Mouse (Mus musculus) liver, embryonic 16.5 days (tissue): ENCODE data around the gene Vps29. TPM values are rescaled to one million over a fixed set of nuclear protein-coding genes. Genes with fewer than 3 reads are reported as not detected.
"Not testable (repeated sequence)": the region's sequence is repeated elsewhere in the genome, so short reads cannot be mapped to it uniquely, and the experiment has no call there.

Experiments
- ATAC-seq: fragments of 200-750 bp; cut with Nextera tagmentation; 2 replicates; pipeline ENCODE4 v1.8.0; 2017; ENCODE audit warnings: low read depth, mild to moderate bottlenecking, moderate number of reproducible peaks, moderate library complexity
- H3K27ac ChIP-seq: fragments of 300-500 bp; sonication (generic); 2 replicates; pipeline ENCODE4 v1.5.1; 2014; ENCODE audit warnings: mild to moderate bottlenecking, low read length
- H3K27me3 ChIP-seq: fragments of 300-500 bp; sonication (generic); 2 replicates; pipeline ENCODE4 v1.6.1; 2014; ENCODE audit warnings: low read depth, low read length, mixed read lengths; ENCODE audit not compliant: control insufficient read depth, insufficient read depth
- H3K36me3 ChIP-seq: fragments of 300-500 bp; sonication (generic); 2 replicates; pipeline ENCODE4 v1.6.1; 2014; ENCODE audit warnings: mild to moderate bottlenecking; ENCODE audit not compliant: control insufficient read depth, insufficient read depth
- H3K4me1 ChIP-seq: fragments of 300-500 bp; sonication (generic); 2 replicates; pipeline ENCODE4 v1.6.1; 2014; ENCODE audit warnings: low read depth, low read length, mixed read lengths; ENCODE audit not compliant: control insufficient read depth
- H3K4me2 ChIP-seq: fragments of 300-500 bp; sonication (generic); 2 replicates; pipeline ENCODE4 v1.6.1; 2014; ENCODE audit warnings: low read depth, low read length, mixed read lengths
- H3K4me3 ChIP-seq: fragments of 300-500 bp; sonication (generic); 2 replicates; pipeline ENCODE4 v1.5.1; 2014; ENCODE audit warnings: low read depth, mild to moderate bottlenecking, low read length
- H3K9ac ChIP-seq: fragments of 300-500 bp; sonication (generic); 2 replicates; pipeline ENCODE4 v1.6.1; 2014; ENCODE audit warnings: low read depth, low read length
- H3K9me3 ChIP-seq: fragments of 300-500 bp; sonication (generic); replicated peaks from 2 replicates; pipeline ENCODE4 v1.6.1; 2016; ENCODE audit warnings: low read length; ENCODE audit not compliant: control insufficient read depth
- WGBS: fragments of 180-500 bp; shearing (Covaris S2); extraction: QIAGEN DNeasy Blood & Tissue Kit; methylation state at CpG from one replicate; pipeline ENCODE4 v1.1.7; 2014; ENCODE audit not compliant: insufficient replicate concordance; 5-methylcytosine and 5-hydroxymethylcytosine counted together
- polyA plus RNA-seq: library from polyadenylated mRNA; unstranded; fragments of >200 nt; fragmentation: Nextera tagmentation; extraction: Ambion mirVana; gene quantifications from 2 replicates; pipeline ENCODE4 v1.2.1, GENCODE M21; 2015

Vps29 gene
- polyA plus RNA-seq, 1 experiment from 2014 or later, result 95.1 TPM

DNA sequence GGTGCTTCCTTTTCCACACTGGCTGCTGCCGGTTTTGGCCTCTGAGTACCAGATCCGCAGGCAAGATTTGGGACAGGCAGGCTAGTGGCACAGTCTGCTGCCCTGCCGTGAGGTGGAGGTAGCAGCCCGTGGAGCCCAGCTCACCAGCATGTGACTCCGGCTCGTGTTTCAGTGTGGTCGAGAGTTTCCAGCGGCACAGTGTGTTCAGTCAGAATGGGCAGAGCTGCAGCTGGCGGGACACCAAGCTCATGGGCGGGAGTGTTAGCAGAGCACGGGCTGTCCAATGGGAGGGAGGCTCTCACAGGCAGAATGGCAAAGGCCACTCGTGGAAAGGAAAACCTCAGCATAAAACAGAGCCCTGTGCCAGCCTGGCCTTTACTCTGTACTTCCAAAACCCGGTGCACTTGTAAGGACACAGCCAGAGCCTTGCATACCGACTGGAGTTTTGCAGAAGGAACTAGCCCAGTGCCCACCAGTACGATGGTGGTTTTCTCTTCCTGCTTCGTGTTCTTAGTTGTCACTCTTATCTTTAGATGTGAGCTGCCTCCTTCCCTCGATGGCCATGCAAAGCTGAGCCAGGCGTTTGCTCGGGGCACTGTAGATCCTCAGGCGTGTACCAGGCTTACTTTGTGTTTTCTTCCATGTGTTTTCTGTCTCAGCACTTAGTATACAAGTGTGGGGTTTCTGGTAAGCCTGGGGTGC is 39.1 kb upstream of the Vps29 start:
- H3K4me1 ChIP-seq, result peaks cover 14% of the 10 kb centered on the region
- H3K9ac ChIP-seq, result peak overlapping the region; percentile 12; the same call in 1 of the 2 replicates
- H3K4me2 ChIP-seq, result peak overlapping the region; percentile 33
- H3K9me3 ChIP-seq, result no peaks in the 10 kb centered on the region
- peak overlapping the region; percentile 21; the same call in 1 of the 2 replicates for H3K4me3 ChIP-seq
- H3K27me3 ChIP-seq, result no peaks in the 10 kb centered on the region
- peaks cover 5% of the 10 kb centered on the region for H3K36me3 ChIP-seq
- H3K27ac ChIP-seq, result peak overlapping the region; percentile 5; the same call in 1 of the 2 replicates
- WGBS, result 17% methylated on average over 20 of the region's 20 CpGs
- ATAC-seq, result peak; percentile 70

DNA sequence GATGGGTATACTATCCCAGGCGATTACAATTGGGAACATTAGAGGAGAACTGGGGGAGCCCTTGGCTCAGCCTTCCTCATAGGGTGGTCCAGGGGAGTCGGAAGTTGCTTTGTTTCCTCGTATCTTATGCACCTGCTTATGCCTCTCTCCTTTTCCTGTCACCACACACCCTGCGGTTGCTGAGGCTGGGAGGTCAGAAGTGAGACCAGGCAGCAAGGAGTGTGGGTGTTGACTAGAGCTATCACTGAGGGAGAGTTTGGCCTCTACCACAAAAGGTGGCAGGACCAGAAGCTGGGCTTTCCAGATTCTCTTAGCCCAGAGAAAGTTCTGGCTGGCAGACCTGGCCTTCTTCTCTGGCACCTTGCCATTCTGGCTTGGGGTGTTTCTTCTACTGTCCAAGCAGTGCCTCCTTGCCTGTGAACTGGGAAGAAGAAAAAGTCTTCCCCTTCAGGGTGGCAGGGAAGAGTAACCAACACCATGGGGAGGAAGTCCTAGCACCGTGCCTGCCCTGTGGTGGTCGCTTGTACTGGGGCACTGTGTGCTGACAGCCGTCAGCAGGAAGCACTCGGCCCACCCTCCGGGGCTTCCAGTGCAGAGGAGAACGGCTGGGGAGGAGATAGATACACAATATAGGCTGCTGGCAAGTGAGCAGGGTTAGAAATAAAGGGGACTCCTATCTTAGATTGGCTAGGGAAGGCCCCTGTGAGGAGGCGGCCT is 36.7 kb upstream of the Vps29 start:
- H3K36me3 ChIP-seq, result peaks cover 12% of the 10 kb centered on the region
- WGBS, result 43% methylated on average over 11 of the region's 11 CpGs
- no peak overlapping the region for H3K9ac ChIP-seq

DNA sequence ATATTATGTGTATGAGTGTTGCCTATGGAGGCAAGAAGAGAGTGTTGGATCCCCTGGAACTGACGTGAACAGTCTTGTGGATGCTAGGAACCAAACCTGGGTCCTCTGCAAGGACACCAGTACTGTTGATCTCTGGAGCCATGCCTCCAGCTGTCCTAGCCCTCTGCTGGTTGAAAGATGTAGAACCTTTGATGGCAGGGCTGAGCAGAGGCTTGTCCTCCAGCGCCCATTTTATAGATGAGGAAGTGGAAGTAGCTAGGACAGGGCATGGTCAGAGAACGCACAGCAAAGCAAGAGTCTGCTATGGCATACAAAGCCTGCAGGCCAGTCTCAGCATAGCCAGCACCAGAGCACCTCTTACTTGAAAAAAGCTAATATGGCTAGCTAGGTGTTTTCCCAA is 36.1 kb upstream of the Vps29 start:
- Histone ChIP-seq H3K9ac (no peak overlapping the region), H3K27me3 (no peaks in the 10 kb centered on the region), H3K36me3 (peaks cover 9% of the 10 kb centered on the region), H3K4me3 (no peak overlapping the region), H3K27ac (no peak overlapping the region), H3K4me2 (no peak overlapping the region), H3K4me1 (peaks cover 14% of the 10 kb centered on the region), H3K9me3 (no peaks in the 10 kb centered on the region)
- WGBS, result 51% methylated on average over 3 of the region's 3 CpGs
- no peak for ATAC-seq

More for the DNA sequence above, 36.7 kb upstream of the Vps29 start:
- H3K4me1 ChIP-seq, result peaks cover 14% of the 10 kb centered on the region
- no peak overlapping the region for H3K27ac ChIP-seq
- no peaks in the 10 kb centered on the region for H3K9me3 ChIP-seq
- no peaks in the 10 kb centered on the region for H3K27me3 ChIP-seq
- no peak overlapping the region for H3K4me3 ChIP-seq
- H3K4me2 ChIP-seq, result no peak overlapping the region
- ATAC-seq, result no peak

DNA sequence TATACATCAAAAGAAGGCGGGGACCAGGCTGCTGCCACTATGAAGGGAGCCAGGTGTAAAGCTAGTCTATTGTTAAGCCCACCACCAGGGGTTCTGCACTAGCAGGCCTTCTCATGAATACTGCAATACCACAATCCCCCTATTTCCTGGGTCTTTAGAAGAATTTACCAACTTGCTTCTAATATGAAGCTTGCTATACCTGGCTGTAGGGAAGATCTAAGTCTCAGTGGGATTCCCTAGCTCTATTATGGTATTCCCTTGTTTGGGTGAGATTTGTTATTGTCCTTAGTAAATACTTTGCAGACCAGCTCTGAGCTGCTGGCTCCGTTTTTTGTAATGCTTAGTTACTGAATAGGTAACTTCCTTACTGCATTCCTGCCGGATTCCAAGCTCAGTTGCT is 35.2 kb upstream of the Vps29 start:
- H3K36me3 ChIP-seq, H3K9me3 ChIP-seq, H3K27me3 ChIP-seq, H3K9ac ChIP-seq, H3K4me3 ChIP-seq, H3K27ac ChIP-seq, H3K4me2 ChIP-seq, ATAC-seq: not testable (repeated sequence)
- 81% methylated on average over 3 of the region's 3 CpGs for WGBS
- peaks cover 14% of the 10 kb centered on the region for H3K4me1 ChIP-seq

DNA sequence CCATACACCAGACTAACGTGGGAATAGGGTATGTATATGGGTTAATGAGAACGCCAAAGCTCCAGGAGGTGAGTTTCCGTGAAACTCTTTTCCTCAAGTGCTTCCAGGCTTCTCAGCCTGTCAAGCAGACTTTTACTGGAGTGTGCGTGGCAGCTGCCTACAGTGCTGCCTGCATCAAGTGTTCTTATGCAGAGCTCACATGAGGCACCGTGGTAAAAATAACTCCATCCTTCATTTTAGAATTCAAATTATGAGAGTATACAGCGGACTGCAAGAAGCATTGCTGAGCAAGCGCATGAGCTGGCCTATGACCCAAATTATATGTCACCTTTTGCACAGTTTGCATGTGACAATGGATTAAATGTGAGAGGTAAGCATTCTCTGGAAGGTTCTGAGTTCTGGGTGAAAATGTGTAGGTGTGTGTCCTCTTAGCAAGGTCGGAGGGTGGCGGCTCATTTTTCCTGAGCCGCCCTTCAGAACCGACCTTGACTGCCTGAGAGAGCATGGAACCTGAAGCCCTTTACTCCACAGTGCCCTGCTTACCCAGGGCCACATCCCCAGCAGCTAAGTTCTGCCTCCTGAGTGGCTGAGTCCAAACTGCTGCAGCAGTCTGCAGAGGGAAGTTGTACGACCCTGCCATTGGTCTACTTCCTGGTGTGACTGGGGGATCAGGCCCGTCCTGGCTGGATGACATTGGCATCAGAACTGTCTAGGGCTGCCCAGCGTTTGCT is 34.5 kb upstream of the Vps29 start:
- no peak overlapping the region for H3K4me2 ChIP-seq
- no peak overlapping the region for H3K27ac ChIP-seq
- H3K36me3 ChIP-seq, result peaks cover 9% of the 10 kb centered on the region
- no peak overlapping the region for H3K4me3 ChIP-seq
- 76% methylated on average over 14 of the region's 14 CpGs for WGBS
- ATAC-seq, result no peak
- H3K27me3 ChIP-seq, result no peaks in the 10 kb centered on the region
- H3K9ac ChIP-seq, result no peak overlapping the region
- peaks cover 12% of the 10 kb centered on the region for H3K4me1 ChIP-seq
- H3K9me3 ChIP-seq, result no peaks in the 10 kb centered on the region

DNA sequence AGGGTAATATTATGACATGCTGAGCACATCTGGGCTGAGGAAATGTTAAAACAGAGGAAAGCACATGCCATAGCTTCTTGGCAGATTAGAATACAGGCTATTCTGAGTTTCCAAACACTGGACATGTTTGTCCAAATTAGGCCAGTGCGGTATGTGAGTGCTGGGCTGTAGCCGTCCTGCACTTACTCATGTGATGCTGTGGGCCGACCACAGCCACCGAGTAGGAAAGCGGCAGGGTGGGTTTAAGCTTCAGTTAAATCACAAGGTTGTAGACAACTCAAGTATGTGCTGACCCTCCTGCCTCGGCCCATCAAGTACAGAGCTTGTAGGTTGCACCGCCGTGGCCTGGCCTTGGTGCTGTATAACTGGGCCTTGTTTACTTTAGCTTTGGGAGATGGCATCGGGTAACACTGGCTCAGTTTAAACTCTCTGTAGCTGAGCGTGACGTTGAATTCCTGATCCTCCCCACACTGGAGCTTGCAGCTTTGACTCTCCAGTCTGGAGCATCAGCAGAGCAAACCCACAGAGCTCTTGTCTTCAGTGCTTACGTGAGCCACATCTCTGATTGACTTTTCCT is 33.9 kb upstream of the Vps29 start:
- Histone ChIP-seq H3K4me3 (no peak overlapping the region), H3K27ac (no peak overlapping the region), H3K9ac (no peak overlapping the region), H3K4me2 (no peak overlapping the region), H3K36me3 (peaks cover 12% of the 10 kb centered on the region), H3K9me3 (no peaks in the 10 kb centered on the region), H3K27me3 (no peaks in the 10 kb centered on the region), H3K4me1 (peaks cover 6% of the 10 kb centered on the region)
- WGBS, result 69% methylated on average over 12 of the region's 12 CpGs
- no peak for ATAC-seq

DNA sequence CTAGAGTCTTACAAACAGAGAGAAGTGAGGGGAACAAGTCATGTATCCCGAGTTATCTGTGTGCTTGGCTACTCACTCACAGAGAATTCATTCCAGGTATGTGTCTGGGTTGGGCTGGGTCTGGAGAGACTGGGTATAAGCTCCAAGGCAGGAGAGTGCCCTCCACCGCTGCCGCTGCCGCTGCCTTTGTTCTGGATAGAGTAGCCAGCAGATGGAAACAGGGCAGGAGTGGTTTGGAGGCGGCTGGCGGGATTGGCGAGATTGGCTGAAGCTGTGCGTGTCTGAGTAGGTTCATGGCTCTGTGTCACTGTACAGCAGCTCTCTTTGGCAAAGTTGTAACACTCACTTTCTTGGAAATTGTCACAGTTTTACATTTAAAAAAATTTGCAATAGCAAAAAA is 30.6 kb upstream of the Vps29 start:
- Histone ChIP-seq H3K27me3 (no peaks in the 10 kb centered on the region), H3K36me3 (peaks cover 14% of the 10 kb centered on the region), H3K4me1 (no peaks in the 10 kb centered on the region), H3K9ac (no peak overlapping the region), H3K27ac (no peak overlapping the region), H3K4me3 (no peak overlapping the region), H3K4me2 (no peak overlapping the region), H3K9me3 (no peaks in the 10 kb centered on the region)
- no peak for ATAC-seq
- WGBS, result 86% methylated on average over 8 of the region's 8 CpGs

DNA sequence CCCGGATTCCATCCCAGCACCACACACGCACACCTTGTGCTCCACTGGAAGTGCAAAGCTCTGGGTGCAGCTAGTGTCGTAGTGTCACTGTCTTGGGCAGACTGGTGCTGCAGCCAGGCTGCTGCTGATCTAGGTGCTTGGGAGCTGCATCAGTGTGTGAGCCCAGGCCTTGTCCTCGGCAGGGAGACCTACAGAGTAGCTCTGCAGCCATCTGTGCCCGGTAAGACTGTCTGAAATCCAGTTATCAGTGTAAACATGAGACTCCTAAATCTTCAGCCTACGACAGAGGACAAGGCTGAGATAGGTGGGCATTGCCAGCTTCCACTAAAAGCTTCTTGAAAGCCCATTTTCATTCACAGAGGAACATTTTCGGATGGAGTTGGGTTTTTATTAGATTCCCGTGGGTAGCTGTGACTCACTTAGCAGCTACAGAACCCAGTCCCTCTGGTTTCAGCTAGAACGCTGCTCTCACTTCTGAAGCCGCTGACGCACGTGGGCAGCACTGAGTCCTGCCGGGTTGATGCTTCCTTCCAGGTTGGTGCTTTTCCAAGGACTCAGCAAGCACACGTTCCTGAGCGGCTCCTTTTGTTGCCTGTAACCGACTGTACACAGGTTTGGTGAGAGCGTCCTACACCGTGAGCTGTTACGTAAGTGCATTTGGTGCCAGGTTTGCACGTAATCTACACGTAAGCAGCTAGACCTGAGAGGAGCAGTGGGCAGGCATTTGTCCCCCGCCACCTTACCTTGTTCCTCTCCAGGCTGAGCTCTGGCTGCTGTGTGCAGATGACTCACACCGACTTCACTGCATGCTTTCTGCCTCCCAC is 29.3 kb upstream of the Vps29 start:
- no peaks in the 10 kb centered on the region for H3K4me1 ChIP-seq
- ATAC-seq, result no peak
- H3K9ac ChIP-seq, result no peak overlapping the region
- peaks cover 14% of the 10 kb centered on the region for H3K36me3 ChIP-seq
- 84% methylated on average over 23 of the region's 23 CpGs for WGBS
- H3K4me2 ChIP-seq, result no peak overlapping the region
- no peaks in the 10 kb centered on the region for H3K27me3 ChIP-seq
- no peaks in the 10 kb centered on the region for H3K9me3 ChIP-seq
- no peak overlapping the region for H3K4me3 ChIP-seq
- no peak overlapping the region for H3K27ac ChIP-seq
